Mouse (Mus musculus) spleen, postnatal 14 days (tissue): ENCODE results near the gene Nadk2.

Experiments used
- DNase-seq, 2 experiments: peaks; one replicate each; pipeline ENCODE4 v3.0.0; 2021 to 2022; ENCODE audit warnings: low spot score in 2 of 2

Nadk2 gene

GRCm38 (mm10) chr15:9087895-9088682, 17.0 kb downstream of the Nadk2 start:
- no peak for DNase-seq

- no peak for DNase-seq
These were observed 17.6 kb downstream of the Nadk2 start for GRCm38 (mm10) chr15:9088683-9089072.

- DNase-seq, result no peak
These were observed 18.2 kb downstream of the Nadk2 start for GRCm38 (mm10) chr15:9089136-9089720.

- no peak for DNase-seq
These were observed 19.6 kb downstream of the Nadk2 start for GRCm38 (mm10) chr15:9090662-9091061.

GRCm38 (mm10) chr15:9093598-9094365, 22.7 kb downstream of the Nadk2 start:
- no peak for DNase-seq

- DNase-seq, result no peak
These were observed 23.3 kb downstream of the Nadk2 start for GRCm38 (mm10) chr15:9094366-9094750.

- DNase-seq, result no peak
These were observed 25.8 kb downstream of the Nadk2 start for GRCm38 (mm10) chr15:9096865-9097264.

- no peak for DNase-seq
These were observed 29.5 kb downstream of the Nadk2 start for GRCm38 (mm10) chr15:9100446-9101077.

- DNase-seq, result no peak
These were observed 35.4 kb downstream of the Nadk2 start for GRCm38 (mm10) chr15:9106303-9107074.

- DNase-seq, result no peak
These were observed 39.7 kb downstream of the Nadk2 start for GRCm38 (mm10) chr15:9110526-9111347.

GRCm38 (mm10) chr15:9111648-9112047, 40.6 kb downstream of the Nadk2 start:
- no peak for DNase-seq

- no peak for DNase-seq
These were observed 42.5 kb downstream of the Nadk2 start for GRCm38 (mm10) chr15:9113556-9113955.

GRCm38 (mm10) chr15:9114131-9114530, 43.1 kb downstream of the Nadk2 start:
- DNase-seq, result no peak

GRCm38 (mm10) chr15:9114599-9114998, 43.5 kb downstream of the Nadk2 start:
- no peak for DNase-seq

- no peak for DNase-seq
These were observed 47.8 kb downstream of the Nadk2 start for GRCm38 (mm10) chr15:9118852-9119251.

GRCm38 (mm10) chr15:9120081-9120480, 49.0 kb downstream of the Nadk2 start:
- peak in 1 of 2 experiments; percentile 22 for DNase-seq

- DNase-seq, result no peak
These were observed 51.9 kb downstream of the Nadk2 start for GRCm38 (mm10) chr15:9122989-9123388.

GRCm38 (mm10) chr15:9124856-9125255, 53.8 kb downstream of the Nadk2 start:
- no peak for DNase-seq

- DNase-seq, result no peak
These were observed 56.2 kb downstream of the Nadk2 start for GRCm38 (mm10) chr15:9127051-9127791.
